Comparison of ENCODE assay signal across 14 mouse cellular contexts in the genomic region with DNA sequence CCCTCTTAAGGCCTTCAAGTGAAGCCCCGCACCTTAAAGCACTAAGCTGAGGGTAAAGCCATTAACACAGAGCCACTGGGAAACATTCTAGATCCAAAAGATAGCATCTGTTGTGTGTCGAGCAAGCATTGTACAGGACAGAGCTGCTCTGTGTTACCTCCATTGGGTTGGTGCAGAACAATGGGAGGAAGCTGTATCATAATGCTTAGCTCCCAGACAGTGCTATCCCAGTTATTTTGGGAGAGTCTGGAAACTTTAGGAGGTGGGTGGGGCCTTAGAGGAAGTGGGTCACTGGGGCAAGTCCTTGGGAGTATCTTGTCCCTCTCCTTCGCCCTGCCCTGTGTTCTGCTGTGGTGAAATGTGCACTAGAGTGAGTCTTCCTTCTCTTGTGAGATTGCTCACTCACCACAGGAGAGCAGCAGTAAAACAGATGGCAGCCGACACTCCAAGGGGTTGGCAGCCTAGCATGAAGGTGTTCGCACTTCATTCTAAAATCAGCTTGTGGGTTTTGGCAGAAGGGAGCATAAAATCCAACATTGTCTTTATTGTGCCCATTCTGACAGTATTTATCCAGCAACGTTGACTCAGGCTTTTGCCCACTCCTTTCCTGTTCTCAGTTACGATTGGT. TPM values are rescaled to one million over a fixed set of nuclear protein-coding genes. Genes with fewer than 3 reads are reported as not detected.
DNase-seq lines count a peak whose midpoint lies in the region; ATAC-seq and TF ChIP-seq lines count a peak whose summit lies in the region.
"Had no signal": no experiment of that assay in that cellular context is flagged by ENCODE, and none has a peak within 500 bp of the region (broad histone marks: within the 10 kb centered on the region; RNA-seq: fewer than 3 reads in every experiment).

No protein-coding gene starts in this region.

- peak; percentile 65 for ATAC-seq in heart, embryonic 16.5 days (replicated peaks; ENCODE audit: extremely low read depth, insufficient read depth, low FRiP score)
- peak; percentile 95 for ATAC-seq in lung, postnatal 0 days
- ATAC-seq in liver, embryonic 16.5 days (ENCODE audit: low read depth) = peak; percentile 64
- ATAC-seq: activated CD4-positive, CD25-positive, alpha-beta regulatory T cell, adult 4 months; inflammation-experienced regulatory T-cells, adult 6 months had no signal

- WGBS in heart, embryonic 16.5 days = 80% methylated on average over 7 of the region's 7 CpGs
- WGBS in lung, postnatal 0 days = 77% methylated on average over 7 of the region's 7 CpGs
- WGBS in liver, embryonic 16.5 days (ENCODE audit: insufficient replicate concordance) = 75% methylated on average over 7 of the region's 7 CpGs

- 0 out of 2 replicates have a peak, but pooled peaks cover 2% of the 10 kb centered on the region for H3K4me1 ChIP-seq in heart, embryonic 16.5 days (ENCODE audit: control insufficient read depth, insufficient read depth, low read length)
- H3K4me1 ChIP-seq in lung, postnatal 0 days (ENCODE audit: insufficient read depth, low read depth, low read length) = no peaks in the 10 kb centered on the region
- H3K4me1 ChIP-seq in liver, embryonic 16.5 days (ENCODE audit: control insufficient read depth, low read depth, low read length) = no peaks in the 10 kb centered on the region
- H3K4me1 ChIP-seq: neural tube, embryonic 13.5 days had no signal

- H3K4me2 ChIP-seq in heart, embryonic 16.5 days (ENCODE audit: low read depth, low read length) = no peak overlapping the region
- H3K4me2 ChIP-seq in lung, postnatal 0 days (replicated peaks; ENCODE audit: low read depth, low read length) = no peak overlapping the region
- no peak overlapping the region for H3K4me2 ChIP-seq in liver, embryonic 16.5 days (ENCODE audit: low read depth, low read length)
- H3K4me2 ChIP-seq: neural tube, embryonic 13.5 days had no signal

- H3K36me3 ChIP-seq in heart, embryonic 16.5 days (ENCODE audit: control insufficient read depth, insufficient read depth) = peaks cover 32% of the 10 kb centered on the region
- H3K36me3 ChIP-seq in lung, postnatal 0 days (ENCODE audit: insufficient read depth, low read length) = 0 out of 2 replicates have a peak, but pooled peaks cover 7% of the 10 kb centered on the region
- H3K36me3 ChIP-seq in liver, embryonic 16.5 days (ENCODE audit: control insufficient read depth, insufficient read depth) = peaks cover 23% of the 10 kb centered on the region

- no peak for DNase-seq in heart, adult 8-10 months (ENCODE audit: low spot score)
- DNase-seq in lung, postnatal 0 days (ENCODE audit: low spot score) = peak; percentile 69
- no peak for DNase-seq in lung, adult 18-20 months
- DNase-seq in cerebellum, adult 8-10 months = peak; percentile 27
- no peak for DNase-seq in adrenal gland, postnatal 25 days
- no peak for DNase-seq in adrenal gland, adult 18-20 months (ENCODE audit: low spot score in 2 of 2)
- DNase-seq: heart, adult 2 months; layer of hippocampus, postnatal 36 days; spleen, adult 18-20 months had no signal

- no peaks in the 10 kb centered on the region for H3K9me3 ChIP-seq in heart, embryonic 16.5 days (replicated peaks; ENCODE audit: control insufficient read depth, low read length)
- H3K9me3 ChIP-seq in lung, postnatal 0 days (ENCODE audit: low read length) = no peaks in the 10 kb centered on the region
- no peaks in the 10 kb centered on the region for H3K9me3 ChIP-seq in liver, embryonic 16.5 days (replicated peaks; ENCODE audit: control insufficient read depth, low read length)
- H3K9me3 ChIP-seq: neural tube, embryonic 13.5 days had no signal

- H3K4me3 ChIP-seq in heart, embryonic 16.5 days (ENCODE audit: low read length) = no peak overlapping the region
- no peak overlapping the region for H3K4me3 ChIP-seq in lung, postnatal 0 days (ENCODE audit: low read depth, low read length)
- H3K4me3 ChIP-seq in liver, embryonic 16.5 days (ENCODE audit: low read depth, low read length) = no peak overlapping the region
- H3K4me3 ChIP-seq: heart, adult 2 months; neural tube, embryonic 13.5 days had no signal

- no peaks in the 10 kb centered on the region for H3K27me3 ChIP-seq in heart, embryonic 16.5 days (ENCODE audit: control insufficient read depth, insufficient read depth, low read length)
- H3K27me3 ChIP-seq in lung, postnatal 0 days (replicated peaks; ENCODE audit: insufficient read depth, low read length) = no peaks in the 10 kb centered on the region
- H3K27me3 ChIP-seq in liver, embryonic 16.5 days (ENCODE audit: control insufficient read depth, insufficient read depth, low read depth, low read length) = no peaks in the 10 kb centered on the region
- H3K27me3 ChIP-seq: neural tube, embryonic 13.5 days had no signal

- H3K9ac ChIP-seq in heart, embryonic 16.5 days (ENCODE audit: low read length) = no peak overlapping the region
- H3K9ac ChIP-seq in lung, postnatal 0 days (replicated peaks; ENCODE audit: low read depth) = no peak overlapping the region
- H3K9ac ChIP-seq in liver, embryonic 16.5 days (ENCODE audit: low read depth, low read length) = no peak overlapping the region
- H3K9ac ChIP-seq: neural tube, embryonic 13.5 days had no signal

- TF ChIP-seq CTCF in lung, postnatal 0 days (IDR thresholded peaks at IDR 0.05) = no peak

- H3K27ac ChIP-seq in heart, embryonic 16.5 days (ENCODE audit: low read length) = no peak overlapping the region
- H3K27ac ChIP-seq in lung, postnatal 0 days (ENCODE audit: low read length) = peak overlapping the region; percentile 57
- no peak overlapping the region for H3K27ac ChIP-seq in liver, embryonic 16.5 days (ENCODE audit: low read length)
- H3K27ac ChIP-seq: heart, adult 2 months; neural tube, embryonic 13.5 days had no signal

- peak; percentile 78 for TF ChIP-seq EP300 in lung, postnatal 0 days (IDR thresholded peaks at IDR 0.05)

RNA-seq across cellular contexts. Expression of a gene that starts 13.1 kb away (rescaled TPM):
- polyA plus RNA-seq in heart, embryonic 16.5 days (2015; fragmentation: Nextera tagmentation; extraction: Ambion mirVana) = 41.5 and 46.1 TPM in 2 replicates
- total RNA-seq in heart, adult 8-10 months (2022) = 1 to 10 TPM in 1 of 4 experiments, under 1 TPM in 3; 0.46 to 1.2 (median 0.69) TPM
- polyA plus RNA-seq in lung, postnatal 0 days (2015; fragmentation: Nextera tagmentation; extraction: Ambion mirVana) = 8.3 and 10.3 TPM in 2 replicates
- polyA plus RNA-seq in liver, embryonic 16.5 days (2015; fragmentation: Nextera tagmentation; extraction: Ambion mirVana) = 23.7 and 24.7 TPM in 2 replicates
- total RNA-seq in adrenal gland, postnatal 25 days (2021) = 4.5 and 6.6 TPM in 2 replicates
- 1 to 10 TPM in 1 of 2 experiments, under 1 TPM in 1; 0.99 to 1.8 TPM for total RNA-seq in adrenal gland, adult 18-20 months (2021)

RNA-seq across cellular contexts. Expression of a gene that starts 13.1 kb away (rescaled TPM):
- polyA plus RNA-seq in heart, embryonic 16.5 days (2015; fragmentation: Nextera tagmentation; extraction: Ambion mirVana) = 75.0 and 97.7 TPM in 2 replicates
- 10 to 100 TPM; 39.2 to 45.9 (median 42.5) TPM for total RNA-seq in heart, adult 8-10 months (2022)
- 45.0 and 53.0 TPM in 2 replicates for polyA plus RNA-seq in lung, postnatal 0 days (2015; fragmentation: Nextera tagmentation; extraction: Ambion mirVana)
- 45.7 and 52.1 TPM in 2 replicates for polyA plus RNA-seq in liver, embryonic 16.5 days (2015; fragmentation: Nextera tagmentation; extraction: Ambion mirVana)
- total RNA-seq in adrenal gland, postnatal 25 days (2021) = 31.1 and 35.6 TPM in 2 replicates
- 10 to 100 TPM; 26.4 to 34.4 TPM for total RNA-seq in adrenal gland, adult 18-20 months (2021)

RNA-seq across cellular contexts. Expression of a gene that starts 40.2 kb away (rescaled TPM):
- polyA plus RNA-seq in heart, embryonic 16.5 days (2015; fragmentation: Nextera tagmentation; extraction: Ambion mirVana) = 12.8 and 15.0 TPM in 2 replicates
- 1 to 10 TPM; 6.2 to 7.8 (median 7.3) TPM for total RNA-seq in heart, adult 8-10 months (2022)
- 11.2 and 11.6 TPM in 2 replicates for polyA plus RNA-seq in lung, postnatal 0 days (2015; fragmentation: Nextera tagmentation; extraction: Ambion mirVana)
- 5.1 and 5.5 TPM in 2 replicates for polyA plus RNA-seq in liver, embryonic 16.5 days (2015; fragmentation: Nextera tagmentation; extraction: Ambion mirVana)
- total RNA-seq in adrenal gland, postnatal 25 days (2021) = 10.8 and 13.8 TPM in 2 replicates
- 1 to 10 TPM; 7.2 to 8.0 TPM for total RNA-seq in adrenal gland, adult 18-20 months (2021)

RNA-seq across cellular contexts. Expression of a gene that starts 40.5 kb away (rescaled TPM):
- polyA plus RNA-seq in heart, embryonic 16.5 days (2015; fragmentation: Nextera tagmentation; extraction: Ambion mirVana) = 17.1 and 18.3 TPM in 2 replicates
- 10 to 100 TPM in 1 of 4 experiments, 1 to 10 TPM in 3; 8.7 to 11.0 (median 9.6) TPM for total RNA-seq in heart, adult 8-10 months (2022)
- polyA plus RNA-seq in lung, postnatal 0 days (2015; fragmentation: Nextera tagmentation; extraction: Ambion mirVana) = 8.2 and 9.3 TPM in 2 replicates
- polyA plus RNA-seq in liver, embryonic 16.5 days (2015; fragmentation: Nextera tagmentation; extraction: Ambion mirVana) = 9.9 and 10.6 TPM in 2 replicates
- total RNA-seq in adrenal gland, postnatal 25 days (2021) = 21.2 and 24.9 TPM in 2 replicates
- 10 to 100 TPM; 19.8 to 24.6 TPM for total RNA-seq in adrenal gland, adult 18-20 months (2021)

Comparison
In these comparisons a context has a peak if more than half of its experiments do, and no peak if none do; other contexts are left out.
1. DNase-seq: peak in lung, postnatal 0 days (single experiment) and cerebellum, adult 8-10 months (single experiment); none in heart, adult 8-10 months (single experiment), lung, adult 18-20 months (0 of 2), adrenal gland, postnatal 25 days (single experiment) and adrenal gland, adult 18-20 months (0 of 2).
2. Peak in every context shown above with its lines, with median percentiles within 50 percentile points of each other: ATAC-seq.